Mouse (Mus musculus) limb, embryonic 14.5 days (tissue): ENCODE data around the gene Lrrc1. TPM values are rescaled to one million over a fixed set of nuclear protein-coding genes. Genes with fewer than 3 reads are reported as not detected.
A peak's percentile ranks its signal among the peaks of the same experiment; 100 is the strongest.

Experiments used
- ATAC-seq: fragments of 200-750 bp; cut with Nextera tagmentation; 2 replicates; pipeline ENCODE4 v1.8.0; 2017; ENCODE audit warnings: low read depth, moderate number of reproducible peaks, moderate TSS enrichment; ENCODE audit not compliant: low FRiP score
- DNase-seq: peaks from one replicate; pipeline ENCODE4 v3.0.0-alpha.2; 2015; ENCODE audit warnings: low spot score
- H3K27ac ChIP-seq: fragments of 300-500 bp; sonication (generic); replicated peaks from 2 replicates; pipeline ENCODE4 v1.5.1; 2014; ENCODE audit warnings: low read depth, mild to moderate bottlenecking, low read length, moderate library complexity, mixed read lengths
- H3K27me3 ChIP-seq: fragments of 300-500 bp; sonication (generic); 2 replicates; pipeline ENCODE4 v1.6.1; 2014; ENCODE audit warnings: low read length, mixed read lengths; ENCODE audit not compliant: control insufficient read depth, insufficient read depth
- H3K36me3 ChIP-seq: fragments of 300-500 bp; sonication (generic); 2 replicates; pipeline ENCODE4 v1.6.1; 2014; ENCODE audit warnings: mild to moderate bottlenecking, low read length, moderate library complexity, mixed read lengths; ENCODE audit not compliant: control insufficient read depth, insufficient read depth
- H3K4me1 ChIP-seq: fragments of 300-500 bp; sonication (generic); 2 replicates; pipeline ENCODE4 v1.6.1; 2014; ENCODE audit warnings: antibody characterized with exemption, low read length, mixed read lengths; ENCODE audit not compliant: control insufficient read depth, insufficient read depth
- H3K4me2 ChIP-seq: fragments of 300-500 bp; sonication (generic); replicated peaks from 2 replicates; pipeline ENCODE4 v1.6.1; 2014; ENCODE audit warnings: low read depth, mild to moderate bottlenecking, low read length, moderate library complexity; ENCODE audit not compliant: severe bottlenecking
- H3K4me3 ChIP-seq: fragments of 300-500 bp; sonication (generic); replicated peaks from 2 replicates; pipeline ENCODE4 v1.5.1; 2014; ENCODE audit warnings: low read length
- H3K9ac ChIP-seq: fragments of 300-500 bp; sonication (generic); 2 replicates; pipeline ENCODE4 v1.6.1; 2014; ENCODE audit warnings: mild to moderate bottlenecking, low read depth, low read length, moderate library complexity; ENCODE audit not compliant: severe bottlenecking
- H3K9me3 ChIP-seq: fragments of 300-500 bp; sonication (generic); 2 replicates; pipeline ENCODE4 v1.6.1; 2016; ENCODE audit warnings: low read length; ENCODE audit not compliant: control insufficient read depth
- POLR2A ChIP-seq: fragments of 200-500 bp; IDR thresholded peaks from 2 replicates; pipeline ENCODE4 v1.8.0; 2012; ENCODE audit warnings: inconsistent platforms, mild to moderate bottlenecking, moderate library complexity, borderline replicate concordance; ENCODE audit not compliant: insufficient read depth, insufficient read length; ENCODE audit errors: extremely low read depth
- WGBS: fragments of 180-500 bp; shearing (Covaris S2); extraction: QIAGEN DNeasy Blood & Tissue Kit; methylation state at CpG from one replicate; pipeline ENCODE4 v1.1.7; 2014; 5-methylcytosine and 5-hydroxymethylcytosine counted together
- polyA plus RNA-seq, 2 experiments: library from polyadenylated mRNA; depleted of rRNA in 1 of 2; stranded (reverse) in 1 of 2; unstranded in 1 of 2; fragments of >200 nt; fragmentation: Nextera tagmentation in 1 of 2; extraction: Ambion mirVana in 1 of 2; gene quantifications; 2 replicates each; pipeline versions ENCODE4 v1.2.1 to v1.2.3; 2012 to 2014

Lrrc1 gene
- polyA plus RNA-seq, 2 experiments = 16.8 to 26.6 TPM

GRCm38 (mm10) chr9:77444876-77445275, 99.8 kb downstream of the Lrrc1 start:
- H3K27ac ChIP-seq = no peak overlapping the region
- no peak for ATAC-seq
- 89% methylated on average over 4 of the region's 4 CpGs for WGBS

GRCm38 (mm10) chr9:77439371-77439770, 105.3 kb downstream of the Lrrc1 start:
- DNase-seq = no peak
- no peak overlapping the region for H3K4me3 ChIP-seq
- TF ChIP-seq POLR2A = no peak
- H3K36me3 ChIP-seq = peaks cover 15% of the 10 kb centered on the region; the same call in 1 of the 2 replicates
- H3K27me3 ChIP-seq = no peaks in the 10 kb centered on the region
- H3K9ac ChIP-seq = no peak overlapping the region
- H3K4me1 ChIP-seq = 0 out of 2 replicates have a peak, but pooled peaks cover 3% of the 10 kb centered on the region
- H3K4me2 ChIP-seq = no peak overlapping the region
- no peaks in the 10 kb centered on the region for H3K9me3 ChIP-seq
- 85% methylated on average over 6 of the region's 6 CpGs for WGBS
- no peak for ATAC-seq
- H3K27ac ChIP-seq = no peak overlapping the region

More at GRCm38 (mm10) chr9:77444876-77445275, 99.8 kb downstream of the Lrrc1 start:
- H3K4me1 ChIP-seq = no peaks in the 10 kb centered on the region
- no peak for TF ChIP-seq POLR2A
- H3K4me3 ChIP-seq = no peak overlapping the region
- no peak for DNase-seq
- H3K9ac ChIP-seq = no peak overlapping the region
- H3K36me3 ChIP-seq = peaks cover 9% of the 10 kb centered on the region; the same call in 1 of the 2 replicates
- no peaks in the 10 kb centered on the region for H3K27me3 ChIP-seq
- no peak overlapping the region for H3K4me2 ChIP-seq
- no peaks in the 10 kb centered on the region for H3K9me3 ChIP-seq

GRCm38 (mm10) chr9:77438836-77439271, 105.8 kb downstream of the Lrrc1 start:
- ATAC-seq = peak; percentile 15; the same call in 1 of the 2 replicates
- DNase-seq = no peak
- Histone ChIP-seq H3K4me2 (no peak overlapping the region), H3K27ac (no peak overlapping the region), H3K27me3 (no peaks in the 10 kb centered on the region), H3K36me3 (peaks cover 15% of the 10 kb centered on the region; the same call in 1 of the 2 replicates), H3K9me3 (no peaks in the 10 kb centered on the region), H3K4me3 (no peak overlapping the region), H3K4me1 (0 out of 2 replicates have a peak, but pooled peaks cover 3% of the 10 kb centered on the region), H3K9ac (no peak overlapping the region)
- 61% methylated on average over 11 of the region's 11 CpGs for WGBS
- TF ChIP-seq POLR2A = no peak

- TF ChIP-seq POLR2A = no peak
- Histone ChIP-seq H3K27ac (no peak overlapping the region), H3K9ac (no peak overlapping the region), H3K4me1 (0 out of 2 replicates have a peak, but pooled peaks cover 3% of the 10 kb centered on the region), H3K27me3 (no peaks in the 10 kb centered on the region), H3K36me3 (peaks cover 16% of the 10 kb centered on the region; the same call in 1 of the 2 replicates), H3K9me3 (no peaks in the 10 kb centered on the region), H3K4me2 (no peak overlapping the region), H3K4me3 (no peak overlapping the region)
- ATAC-seq (no peak), DNase-seq (no peak)
- 87% methylated on average over 6 of the region's 6 CpGs for WGBS
These were observed 107.5 kb downstream of the Lrrc1 start for GRCm38 (mm10) chr9:77437131-77437530.

- no peaks in the 10 kb centered on the region for H3K9me3 ChIP-seq
- WGBS = 75% methylated on average over 12 of the region's 12 CpGs
- H3K4me3 ChIP-seq = no peak overlapping the region
- no peak for ATAC-seq
- no peak overlapping the region for H3K4me2 ChIP-seq
- no peak for TF ChIP-seq POLR2A
- no peak for DNase-seq
- 0 out of 2 replicates have a peak, but pooled peaks cover 3% of the 10 kb centered on the region for H3K4me1 ChIP-seq
- no peak overlapping the region for H3K9ac ChIP-seq
- peaks cover 15% of the 10 kb centered on the region; the same call in 1 of the 2 replicates for H3K36me3 ChIP-seq
- no peak overlapping the region for H3K27ac ChIP-seq
- no peaks in the 10 kb centered on the region for H3K27me3 ChIP-seq
These were observed 109.7 kb downstream of the Lrrc1 start for GRCm38 (mm10) chr9:77434965-77435364.

GRCm38 (mm10) chr9:77433476-77433875, 111.2 kb downstream of the Lrrc1 start:
- TF ChIP-seq POLR2A = no peak
- no peaks in the 10 kb centered on the region for H3K27me3 ChIP-seq
- WGBS = 93% methylated on average over 4 of the region's 4 CpGs
- H3K36me3 ChIP-seq = peaks cover 15% of the 10 kb centered on the region; the same call in 1 of the 2 replicates
- no peak overlapping the region for H3K4me2 ChIP-seq
- H3K4me1 ChIP-seq = peaks cover 13% of the 10 kb centered on the region
- H3K9ac ChIP-seq = no peak overlapping the region
- H3K9me3 ChIP-seq = no peaks in the 10 kb centered on the region
- H3K4me3 ChIP-seq = no peak overlapping the region
- ATAC-seq = no peak
- H3K27ac ChIP-seq = no peak overlapping the region
- no peak for DNase-seq
